ENCODE assay signal across 8 mouse cellular contexts in genomic region chr17:23992789-23993553, GRCm38 (mm10). TPM values are rescaled to one million over a fixed set of nuclear protein-coding genes. Genes with fewer than 3 reads are reported as not detected.
DNase-seq lines count a peak whose midpoint lies in the region; ATAC-seq and TF ChIP-seq lines count a peak whose summit lies in the region.

No protein-coding gene starts in this region.

- peak overlapping the region; percentile 48 for H3K4me2 ChIP-seq in intestine, embryonic 14.5 days (ENCODE audit: low read length)
- peak overlapping the region; percentile 19; the same call in 1 of the 2 replicates for H3K4me2 ChIP-seq in liver, embryonic 14.5 days (ENCODE audit: low read depth)

- TF ChIP-seq EP300 in liver, embryonic 14.5 days (IDR thresholded peaks at IDR 0.05; ENCODE audit: low read depth): no peak

- no peak for TF ChIP-seq CTCF in liver, embryonic 14.5 days (IDR thresholded peaks at IDR 0.05; ENCODE audit: low read depth)

- WGBS in intestine, embryonic 14.5 days: 49% methylated on average over 9 of the region's 9 CpGs
- 57% methylated on average over 9 of the region's 9 CpGs for WGBS in liver, embryonic 14.5 days (ENCODE audit: insufficient replicate concordance)

- no peaks in the 10 kb centered on the region for H3K27me3 ChIP-seq in intestine, embryonic 14.5 days (replicated peaks; ENCODE audit: control insufficient read depth, insufficient read depth, low read length)
- no peaks in the 10 kb centered on the region for H3K27me3 ChIP-seq in liver, embryonic 14.5 days (ENCODE audit: control insufficient read depth, insufficient read depth, low read length)

- H3K36me3 ChIP-seq in intestine, embryonic 14.5 days (ENCODE audit: control insufficient read depth, insufficient read depth, low read length): no peaks in the 10 kb centered on the region
- H3K36me3 ChIP-seq in liver, embryonic 14.5 days (replicated peaks; ENCODE audit: control insufficient read depth, insufficient read depth, low read depth): no peaks in the 10 kb centered on the region

- H3K27ac ChIP-seq in intestine, embryonic 14.5 days (ENCODE audit: low read depth): no peak overlapping the region
- H3K27ac ChIP-seq in liver, embryonic 14.5 days: no peak overlapping the region

- H3K9me3 ChIP-seq in intestine, embryonic 14.5 days (ENCODE audit: control insufficient read depth, low read length): no peaks in the 10 kb centered on the region
- H3K9me3 ChIP-seq in liver, embryonic 14.5 days (ENCODE audit: control insufficient read depth, low read length): no peaks in the 10 kb centered on the region

- peak overlapping the region; percentile 16 for H3K4me3 ChIP-seq in intestine, embryonic 14.5 days (ENCODE audit: low read depth, low read length)
- H3K4me3 ChIP-seq in liver, embryonic 14.5 days (ENCODE audit: insufficient read depth in 1 of 2, low read depth in 2 of 2, low read length in 2 of 2): no peak overlapping the region

- H3K4me1 ChIP-seq in intestine, embryonic 14.5 days (replicated peaks; ENCODE audit: control insufficient read depth, insufficient read depth, low read length): 0 out of 2 replicates have a peak, but pooled peaks cover 4% of the 10 kb centered on the region
- 0 out of 4 replicates have a peak, but pooled peaks cover 0 to 2% of the 10 kb centered on the region in 2 experiments for H3K4me1 ChIP-seq in liver, embryonic 14.5 days (replicated peaks; ENCODE audit: control insufficient read depth in 2 of 2, insufficient read depth in 2 of 2, low read length in 1 of 2)

- DNase-seq in retina, embryonic 14.5 days (ENCODE audit: low spot score): peak; percentile 2
- no peak for DNase-seq in retina, postnatal 1 day
- DNase-seq in intestine, embryonic 14.5 days (ENCODE audit: low spot score): peak; percentile 75
- no peak for DNase-seq in liver, embryonic 14.5 days (ENCODE audit: low read depth in 3 of 3, low spot score in 3 of 3)
- no peak for DNase-seq in ovary, postnatal 36 days (ENCODE audit: low spot score)
- DNase-seq in frontal cortex, postnatal 25 days (ENCODE audit: low spot score in 2 of 2): no peak
- no peak for DNase-seq in urinary bladder, postnatal 25 days (ENCODE audit: low spot score)
- DNase-seq in thymus, postnatal 14 days: no peak

- peak overlapping the region; percentile 14; the same call in 1 of the 2 replicates for H3K9ac ChIP-seq in intestine, embryonic 14.5 days (ENCODE audit: low read length)
- no peak overlapping the region for H3K9ac ChIP-seq in liver, embryonic 14.5 days (replicated peaks)

- ATAC-seq in intestine, embryonic 14.5 days (replicated peaks; ENCODE audit: low FRiP score, low TSS enrichment, low read depth): peak; percentile 83
- no peak for ATAC-seq in liver, embryonic 14.5 days (ENCODE audit: insufficient read depth)

RNA-seq across cellular contexts. Expression of gene Prss22, which starts 4.9 kb away (rescaled TPM):
- not detected in 2 replicates for polyA plus RNA-seq in intestine, embryonic 14.5 days (2014; fragmentation: Nextera tagmentation; extraction: Ambion mirVana)
- polyA plus RNA-seq in liver, embryonic 14.5 days (2012; rRNA removed): not detected in 2 replicates
- not detected in 2 replicates for polyA plus RNA-seq in liver, embryonic 14.5 days (2014; fragmentation: Nextera tagmentation; extraction: Ambion mirVana)

RNA-seq across cellular contexts. Expression of gene Prss30, which starts 12.6 kb away (rescaled TPM):
- polyA plus RNA-seq in intestine, embryonic 14.5 days (2014; fragmentation: Nextera tagmentation; extraction: Ambion mirVana): 0.12 TPM in 1 of 2 replicates, not detected in the other
- polyA plus RNA-seq in liver, embryonic 14.5 days (2012; rRNA removed): 0.07 and 0.13 TPM in 2 replicates
- polyA plus RNA-seq in liver, embryonic 14.5 days (2014; fragmentation: Nextera tagmentation; extraction: Ambion mirVana): 0.06 TPM in 1 of 2 replicates, not detected in the other

RNA-seq across cellular contexts. Expression of gene Sbpl, which starts 37.9 kb away (rescaled TPM):
- not detected in 2 replicates for polyA plus RNA-seq in intestine, embryonic 14.5 days (2014; fragmentation: Nextera tagmentation; extraction: Ambion mirVana)
- not detected in 2 replicates for polyA plus RNA-seq in liver, embryonic 14.5 days (2012; rRNA removed)
- not detected in 2 replicates for polyA plus RNA-seq in liver, embryonic 14.5 days (2014; fragmentation: Nextera tagmentation; extraction: Ambion mirVana)

RNA-seq across cellular contexts. Expression of gene Prss27, which starts 45.0 kb away (rescaled TPM):
- polyA plus RNA-seq in intestine, embryonic 14.5 days (2014; fragmentation: Nextera tagmentation; extraction: Ambion mirVana): 0.28 and 0.43 TPM in 2 replicates
- polyA plus RNA-seq in liver, embryonic 14.5 days (2012; rRNA removed): not detected in 2 replicates
- polyA plus RNA-seq in liver, embryonic 14.5 days (2014; fragmentation: Nextera tagmentation; extraction: Ambion mirVana): not detected in 2 replicates

RNA-seq across cellular contexts. Expression of gene Sbp, which starts 51.5 kb away (rescaled TPM):
- polyA plus RNA-seq in intestine, embryonic 14.5 days (2014; fragmentation: Nextera tagmentation; extraction: Ambion mirVana): not detected in 2 replicates
- not detected in 2 replicates for polyA plus RNA-seq in liver, embryonic 14.5 days (2012; rRNA removed)
- polyA plus RNA-seq in liver, embryonic 14.5 days (2014; fragmentation: Nextera tagmentation; extraction: Ambion mirVana): not detected in 2 replicates

Comparison
In these comparisons a context has a peak if more than half of its experiments do, and no peak if none do; other contexts are left out.
1. DNase-seq: peak in retina, embryonic 14.5 days (single experiment) and intestine, embryonic 14.5 days (single experiment); none in retina, postnatal 1 day (single experiment), liver, embryonic 14.5 days (0 of 3), ovary, postnatal 36 days (single experiment), frontal cortex, postnatal 25 days (0 of 2), urinary bladder, postnatal 25 days (single experiment) and thymus, postnatal 14 days (single experiment).